Mouse (Mus musculus) neural tube, postnatal 0 days (tissue): ENCODE measurements around the gene H2-K1. TPM values are rescaled to one million over a fixed set of nuclear protein-coding genes. Genes with fewer than 3 reads are reported as not detected.

Source experiments
- microRNA counts: library from miRNA; unstranded; fragments of <30 nt; microRNA quantifications from one replicate; lab custom pipeline; 2015
- microRNA-seq: library from miRNA; unstranded; fragments of <30 nt; microRNA quantifications from one replicate; pipeline ENCODE4, GENCODE M21; 2016
- polyA plus RNA-seq: library from polyadenylated mRNA; unstranded; fragments of >200 nt; fragmentation: Nextera tagmentation; extraction: Ambion mirVana; gene quantifications from 2 replicates; pipeline ENCODE4 v1.2.1, GENCODE M21; 2015

The H2-K1 gene
- 23.9 and 24.3 TPM in 2 replicates for polyA plus RNA-seq

GRCm38 (mm10) chr17:34000150-34000537, at the start of gene H2-K1:
TSS of gene H2-K1 (minus strand) at chr17:34000347.

GRCm38 (mm10) chr17:34038878-34039561, 38.9 kb upstream of the H2-K1 start, which contains the start of gene Col11a2:
TSS of gene Col11a2 (plus strand) at chr17:34039437.

GRCm38 (mm10) chr17:34031465-34032173, 31.5 kb upstream of the H2-K1 start, which contains the start of the genes Slc39a7 and Rxrb:
TSS of gene Slc39a7 (minus strand) at chr17:34031682.
TSS of gene Rxrb (plus strand) at chr17:34031812.

GRCm38 (mm10) chr17:34027656-34028223, 27.6 kb upstream of the H2-K1 start, which contains the start of gene H2-Ke6:
TSS of gene H2-Ke6 (minus strand) at chr17:34028060.

GRCm38 (mm10) chr17:34024317-34024821, 24.2 kb upstream of the H2-K1 start, which contains the start of gene Ring1:
TSS of gene Ring1 (minus strand) at chr17:34024680.

GRCm38 (mm10) chr17:33955555-33956214, 44.5 kb downstream of the H2-K1 start, which contains the start of the genes Vps52 and Rps18:
TSS of gene Vps52 (plus strand) at chr17:33955812.
TSS of gene Rps18 (minus strand) at chr17:33956001.

GRCm38 (mm10) chr17:33951021-33951946, 48.9 kb downstream of the H2-K1 start, which contains the start of gene B3galt4:
TSS of gene B3galt4 (minus strand) at chr17:33951488.

MicroRNA genes within 50 kb of the gene (microRNA counts, 519-probe panel; counts per million panel counts)
- microRNA mmu-miR-219 (lab: Ali Mortazavi, UCI), result 4,862 counts per million, percentile 56 among the panel's probes with 10 or more counts

Small RNA genes within 50 kb of the gene (microRNA-seq; reads per million reads assigned to microRNA genes)
- gene Mir219a-1 (not detected), gene Mir219c (not detected)

Other genes with a start within 250 kb of the H2-K1 start
- gene Rab11b, start 239.8 kb downstream of the H2-K1 start, polyA plus RNA-seq, result 488 and 491 TPM in 2 replicates
- 41.0 and 44.6 TPM in 2 replicates for gene Angptl4, start 218.5 kb downstream of the H2-K1 start, polyA plus RNA-seq
- 38.1 and 42.0 TPM in 2 replicates for gene Kank3, start 189.8 kb downstream of the H2-K1 start, polyA plus RNA-seq
- 552 and 646 TPM in 2 replicates for gene Rps28, start 175.8 kb downstream of the H2-K1 start, polyA plus RNA-seq
- gene Ndufa7, start 175.8 kb downstream of the H2-K1 start, polyA plus RNA-seq, result 595 and 638 TPM in 2 replicates
- gene Cd320, start 157.3 kb downstream of the H2-K1 start, polyA plus RNA-seq, result 51.5 and 57.3 TPM in 2 replicates
- not detected in 2 replicates for gene Gm7029, start 126.5 kb downstream of the H2-K1 start, polyA plus RNA-seq
- 1.6 TPM in 2 replicates for gene Kifc1, start 109.7 kb downstream of the H2-K1 start, polyA plus RNA-seq
- gene Platr17, start 95.2 kb downstream of the H2-K1 start, polyA plus RNA-seq, result 1.4 and 1.5 TPM in 2 replicates
- gene Daxx, start 90.9 kb downstream of the H2-K1 start, polyA plus RNA-seq, result 40.7 and 43.3 TPM in 2 replicates
- 47.9 and 55.8 TPM in 2 replicates for gene Tapbp, start 84.4 kb downstream of the H2-K1 start, polyA plus RNA-seq
- gene Zbtb22, start 84.4 kb downstream of the H2-K1 start, polyA plus RNA-seq, result 18.3 and 18.5 TPM in 2 replicates
- gene Rgl2, start 70.8 kb downstream of the H2-K1 start, polyA plus RNA-seq, result 40.2 and 49.4 TPM in 2 replicates
- gene Pfdn6, start 60.0 kb downstream of the H2-K1 start, polyA plus RNA-seq, result 181 TPM in 2 replicates
- 17.0 and 17.9 TPM in 2 replicates for gene Wdr46, start 59.7 kb downstream of the H2-K1 start, polyA plus RNA-seq
- gene B3galt4, start 48.9 kb downstream of the H2-K1 start, polyA plus RNA-seq, result 13.6 and 15.4 TPM in 2 replicates
- 60.0 and 63.3 TPM in 2 replicates for gene Vps52, start 44.5 kb downstream of the H2-K1 start, polyA plus RNA-seq
- gene Rps18, start 44.3 kb downstream of the H2-K1 start, polyA plus RNA-seq, result 872 and 906 TPM in 2 replicates
- gene Ring1, start 24.3 kb upstream of the H2-K1 start, polyA plus RNA-seq, result 21.7 and 24.2 TPM in 2 replicates
- 72.0 and 82.6 TPM in 2 replicates for gene H2-Ke6, start 27.7 kb upstream of the H2-K1 start, polyA plus RNA-seq
- gene Slc39a7, start 31.3 kb upstream of the H2-K1 start, polyA plus RNA-seq, result 143 and 149 TPM in 2 replicates
- 50.1 and 52.1 TPM in 2 replicates for gene Rxrb, start 31.5 kb upstream of the H2-K1 start, polyA plus RNA-seq
- 9.1 and 12.1 TPM in 2 replicates for gene Col11a2, start 39.1 kb upstream of the H2-K1 start, polyA plus RNA-seq
- 0.25 and 0.64 TPM in 2 replicates for gene H2-Oa, start 92.0 kb upstream of the H2-K1 start, polyA plus RNA-seq
- 26.1 and 27.0 TPM in 2 replicates for gene H2-DMa, start 119.2 kb upstream of the H2-K1 start, polyA plus RNA-seq
- gene Brd2, start 122.3 kb upstream of the H2-K1 start, polyA plus RNA-seq, result 107 and 118 TPM in 2 replicates
- 0.66 and 0.96 TPM in 2 replicates for gene H2-DMb2, start 143.0 kb upstream of the H2-K1 start, polyA plus RNA-seq
- gene H2-DMb1, start 152.7 kb upstream of the H2-K1 start, polyA plus RNA-seq, result 0.80 and 1.1 TPM in 2 replicates
- 8.0 and 8.7 TPM in 2 replicates for gene Tap1, start 187.2 kb upstream of the H2-K1 start, polyA plus RNA-seq
- 3.5 and 3.7 TPM in 2 replicates for gene Psmb9, start 187.4 kb upstream of the H2-K1 start, polyA plus RNA-seq
- gene Psmb8, start 197.4 kb upstream of the H2-K1 start, polyA plus RNA-seq, result 7.4 and 9.0 TPM in 2 replicates
- 3.5 and 4.9 TPM in 2 replicates for gene Tap2, start 203.2 kb upstream of the H2-K1 start, polyA plus RNA-seq
- gene H2-Ob, start 238.6 kb upstream of the H2-K1 start, polyA plus RNA-seq, result 0.14 and 0.19 TPM in 2 replicates